Mouse (Mus musculus) lung, adult 2 months (tissue): ENCODE measurements at regions not wholly inside any gene's neighbourhood (a gene's known extent, or its start where the extent isn't known, plus 50 kb on each side); places are given as distances from the start of the nearest gene placed in this dataset.

Source experiments
- DNase-seq: peaks from one replicate; pipeline ENCODE4 v3.0.0; 2022
- H3K4me1 ChIP-seq: fragments of 200-500 bp; 2 replicates; pipeline ENCODE4 v1.6.1; 2011; ENCODE audit warnings: low read length; ENCODE audit not compliant: control insufficient read depth, insufficient read depth
- H3K4me3 ChIP-seq: fragments of 200-500 bp; replicated peaks from 2 replicates; pipeline ENCODE3; 2011; ENCODE audit warnings: low read depth, mild to moderate bottlenecking, control low read depth, low read length; ENCODE audit errors: extremely low read depth
- CTCF ChIP-seq: fragments of 200-500 bp; IDR thresholded peaks from 2 replicates; pipeline ENCODE4 v1.5.1; 2011; ENCODE audit warnings: mild to moderate bottlenecking, low read length, control low read depth; ENCODE audit not compliant: insufficient read depth
- POLR2A ChIP-seq: fragments of 200-500 bp; IDR thresholded peaks from 2 replicates; pipeline ENCODE4 v1.6.1; 2011; ENCODE audit warnings: low read depth, mild to moderate bottlenecking, control low read depth, low read length, borderline replicate concordance; ENCODE audit errors: extremely low read depth
- whole genome bisulfite sequencing: fragments of 180-500 bp; shearing (Covaris S2); methylation state at CpG from one replicate; pipeline ENCODE4 v1.1.7; 2018; 5-methylcytosine and 5-hydroxymethylcytosine counted together

GRCm38 (mm10) chr10:98829051-98829450, 85.2 kb upstream of the Atp2b1 start:
- no peak overlapping the region for H3K4me3 ChIP-seq
- no peak for TF ChIP-seq POLR2A
- TF ChIP-seq CTCF, result no peak
- WGBS, result 67% methylated on average over 5 of the region's 5 CpGs
- no peaks in the 10 kb centered on the region for H3K4me1 ChIP-seq
- DNase-seq, result no peak

GRCm38 (mm10) chr10:98831488-98831887, 82.7 kb upstream of the Atp2b1 start:
- DNase-seq, result no peak
- 49% methylated on average over 7 of the region's 7 CpGs for WGBS
- H3K4me3 ChIP-seq, result no peak overlapping the region
- no peaks in the 10 kb centered on the region for H3K4me1 ChIP-seq
- TF ChIP-seq POLR2A, result no peak
- TF ChIP-seq CTCF, result no peak

DNA sequence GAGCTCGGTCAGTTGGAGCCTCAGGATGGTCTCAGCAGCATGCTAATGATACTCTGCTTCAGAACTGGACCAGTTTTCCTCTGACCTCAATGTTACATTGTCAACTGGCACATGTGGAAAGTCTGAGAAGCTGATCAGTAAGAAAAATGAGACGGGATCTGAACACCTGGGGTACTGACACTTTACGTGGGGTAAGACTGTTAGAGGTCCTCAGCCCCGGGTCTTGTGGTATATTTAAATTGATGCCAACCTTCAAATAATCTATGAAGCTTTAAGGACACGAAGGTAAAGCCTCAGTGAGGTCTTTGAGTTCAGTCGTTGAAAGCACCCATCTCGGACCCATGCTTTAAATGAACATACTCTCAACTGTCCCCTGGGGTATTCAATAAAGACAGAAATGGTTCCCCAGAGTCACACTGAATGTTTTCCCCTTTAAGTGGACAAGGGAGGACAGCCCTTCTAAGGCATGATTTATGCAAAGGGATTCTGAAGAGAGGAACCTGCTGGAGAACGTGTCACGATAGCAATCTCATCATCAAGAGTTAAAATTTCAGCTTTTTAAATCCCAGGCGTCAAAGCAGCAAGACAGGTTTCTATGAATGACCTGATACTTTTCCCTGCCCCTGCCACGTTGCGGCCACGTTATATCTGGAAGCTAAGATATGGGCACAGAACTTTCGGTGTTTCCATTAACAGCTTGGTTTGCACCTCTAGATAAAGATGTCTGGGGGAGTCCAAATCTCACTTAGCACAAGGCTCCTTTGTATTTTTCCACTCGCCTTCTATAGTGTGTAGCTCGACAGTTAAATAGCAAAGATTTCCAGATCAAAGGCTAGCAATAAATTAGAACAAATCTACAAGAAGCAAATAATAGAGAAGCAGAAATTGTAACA, 76.7 kb upstream of the Atp2b1 start:
- WGBS, result 75% methylated on average over 16 of the region's 16 CpGs
- TF ChIP-seq CTCF (no peak), POLR2A (no peak)
- Histone ChIP-seq H3K4me3 (no peak overlapping the region), H3K4me1 (no peaks in the 10 kb centered on the region)
- no peak for DNase-seq

DNA sequence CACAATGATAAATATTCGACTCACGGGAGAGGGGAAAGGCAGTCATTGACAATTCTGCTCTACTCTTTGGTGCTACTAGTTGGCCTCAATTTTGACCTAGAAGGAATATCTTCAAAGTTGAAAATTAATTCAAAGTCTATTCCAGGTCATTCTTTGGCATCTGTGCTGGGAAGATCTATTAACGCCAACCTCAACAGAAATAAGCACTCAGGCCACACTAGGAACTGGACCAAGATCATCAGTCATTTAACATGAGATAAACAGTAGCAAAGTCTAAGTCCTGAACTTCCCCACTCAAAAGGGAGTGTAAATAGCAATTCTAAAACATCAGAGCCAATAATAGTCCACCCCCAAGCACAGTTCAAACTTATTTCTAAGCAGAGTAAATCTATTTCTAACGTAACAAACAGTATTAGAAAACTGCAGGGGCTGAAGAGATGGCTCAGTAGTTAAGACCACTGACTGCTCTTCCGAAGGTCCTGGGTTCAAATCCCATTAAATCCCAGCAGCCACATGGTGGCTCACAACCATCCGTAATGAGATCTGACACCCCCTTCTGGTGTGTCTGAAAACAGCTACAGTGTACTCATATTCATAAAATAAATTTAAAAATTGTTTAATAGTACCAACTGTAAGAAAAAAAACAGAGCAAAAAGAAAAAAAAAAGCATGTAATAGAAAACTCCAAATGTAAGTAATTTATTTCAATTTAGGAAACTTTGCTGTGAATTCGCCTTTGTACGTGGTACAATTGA, 75.1 kb upstream of the Atp2b1 start:
- Histone ChIP-seq H3K4me1 (no peaks in the 10 kb centered on the region), H3K4me3 (no peak overlapping the region)
- WGBS, result 83% methylated on average over 8 of the region's 8 CpGs
- DNase-seq, result no peak
- TF ChIP-seq CTCF (no peak), POLR2A (no peak)

DNA sequence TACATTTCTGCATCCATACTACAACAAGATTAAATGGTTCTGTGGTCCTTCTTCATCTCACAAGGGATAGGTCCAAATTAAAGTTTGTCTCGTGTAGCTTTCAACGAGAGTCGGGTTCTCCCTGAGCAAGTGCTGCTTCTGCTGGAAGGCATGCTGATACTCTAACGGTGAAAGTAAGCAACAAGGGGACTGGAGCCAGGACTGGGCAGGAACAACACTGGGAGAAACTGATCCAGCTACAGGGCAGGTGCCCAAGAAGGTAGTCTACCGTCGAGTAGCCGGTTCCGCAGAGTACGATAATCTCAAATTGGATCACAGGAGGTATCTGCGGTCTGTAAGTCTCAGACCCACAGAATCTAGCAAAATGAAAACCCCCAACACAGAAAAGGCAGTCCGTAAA, 74.2 kb upstream of the Atp2b1 start:
- DNase-seq, result no peak
- TF ChIP-seq CTCF (no peak), POLR2A (no peak)
- no peaks in the 10 kb centered on the region for H3K4me1 ChIP-seq
- H3K4me3 ChIP-seq, result no peak overlapping the region
- WGBS, result 93% methylated on average over 11 of the region's 11 CpGs

- TF ChIP-seq POLR2A (no peak), CTCF (no peak)
- no peaks in the 10 kb centered on the region for H3K4me1 ChIP-seq
- DNase-seq, result no peak
- H3K4me3 ChIP-seq, result no peak overlapping the region
- WGBS, result 96% methylated on average over 8 of the region's 8 CpGs
Measured at GRCm38 (mm10) chr10:98840411-98840810, 73.8 kb upstream of the Atp2b1 start.

- Histone ChIP-seq H3K4me3 (no peak overlapping the region), H3K4me1 (no peaks in the 10 kb centered on the region)
- WGBS, result 90% methylated on average over 13 of the region's 13 CpGs
- TF ChIP-seq CTCF (no peak), POLR2A (no peak)
- DNase-seq, result no peak
Measured at GRCm38 (mm10) chr10:98840957-98841831, 73.0 kb upstream of the Atp2b1 start.

DNA sequence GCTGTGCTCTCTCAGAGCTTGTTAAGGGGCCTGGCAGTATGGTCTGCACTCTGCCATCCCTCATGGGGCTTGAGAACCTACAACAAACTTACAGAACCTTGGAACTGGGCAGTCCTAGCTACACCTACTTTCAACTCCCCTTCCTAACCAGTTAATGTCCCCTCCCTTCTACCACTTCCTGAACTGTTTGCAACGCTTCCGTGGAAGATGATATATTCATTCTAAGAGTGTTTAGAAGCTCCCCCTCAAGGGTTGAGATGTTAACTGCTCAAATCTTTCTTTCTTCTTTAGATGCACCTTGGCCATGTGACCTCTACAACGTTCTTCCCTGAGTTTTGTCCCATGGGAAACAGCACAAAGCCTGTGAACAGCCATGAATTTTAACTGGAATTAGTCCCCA, 72.3 kb upstream of the Atp2b1 start:
- Histone ChIP-seq H3K4me3 (no peak overlapping the region), H3K4me1 (no peaks in the 10 kb centered on the region)
- 67% methylated on average over 3 of the region's 3 CpGs for WGBS
- TF ChIP-seq CTCF (no peak), POLR2A (no peak)
- DNase-seq, result no peak

GRCm38 (mm10) chr10:98842721-98843120, 71.5 kb upstream of the Atp2b1 start:
- TF ChIP-seq CTCF, result no peak
- TF ChIP-seq POLR2A, result no peak
- 77% methylated on average over 1 of the region's 1 CpGs for WGBS
- no peak for DNase-seq

More at GRCm38 (mm10) chr10:98842721-98843120, 71.5 kb upstream of the Atp2b1 start:
- no peak overlapping the region for H3K4me3 ChIP-seq
- no peaks in the 10 kb centered on the region for H3K4me1 ChIP-seq
